Mouse (Mus musculus): ENCODE results near the gene Myh9.
A peak's percentile ranks its signal among the peaks of the same experiment; 100 is the strongest.

The Myh9 gene

DNA sequence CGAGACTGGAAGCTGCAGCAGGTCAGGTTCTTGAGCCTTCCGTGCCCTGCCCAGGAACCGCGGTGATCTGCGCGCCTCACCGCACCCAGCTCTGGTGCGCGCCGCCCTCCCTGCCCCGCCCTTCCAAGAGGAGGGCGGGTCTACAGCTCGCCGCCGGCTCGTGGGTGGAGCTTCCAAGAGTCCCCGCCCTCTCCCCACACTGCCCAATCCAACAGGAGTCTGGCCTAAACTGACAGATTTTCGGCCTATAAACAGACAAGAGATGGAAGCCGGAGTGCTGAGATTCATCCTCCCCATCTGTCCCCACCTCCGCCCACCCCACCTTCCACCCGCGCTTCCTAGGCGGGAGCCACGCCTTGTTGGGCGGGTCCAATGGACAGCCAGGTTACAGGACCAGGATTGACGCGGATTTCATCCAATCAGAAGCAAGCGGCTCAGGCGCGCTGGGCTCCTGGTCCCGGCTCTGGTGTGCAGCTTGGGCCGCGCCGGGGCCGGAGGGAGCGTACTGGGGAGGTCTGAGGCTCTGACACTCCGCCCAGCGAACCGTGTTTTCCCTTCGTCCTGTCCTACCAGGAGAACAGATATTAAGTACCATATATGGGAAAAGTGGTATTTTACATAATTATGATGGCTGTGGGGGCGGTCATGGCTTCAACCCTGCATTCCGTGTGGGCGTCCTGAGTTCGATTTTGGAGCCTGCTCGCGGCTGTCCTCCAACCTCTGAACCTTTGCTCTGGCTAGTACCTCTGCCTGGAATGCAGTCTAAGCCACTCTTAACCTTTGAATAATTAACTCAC, at the start of gene Myh9:
Gene Myh9, minus strand, starts transcription at position 129 of the 797 bp plus-strand sequence.
- peak; percentile 99 for DNase-seq (ENCODE audit: low spot score in 2 of 2)

- no peak for DNase-seq (ENCODE audit: low spot score in 2 of 2)
These were observed 49.8 kb upstream of the Myh9 start for GRCm38 (mm10) chr15:77891766-77892165.

DNA sequence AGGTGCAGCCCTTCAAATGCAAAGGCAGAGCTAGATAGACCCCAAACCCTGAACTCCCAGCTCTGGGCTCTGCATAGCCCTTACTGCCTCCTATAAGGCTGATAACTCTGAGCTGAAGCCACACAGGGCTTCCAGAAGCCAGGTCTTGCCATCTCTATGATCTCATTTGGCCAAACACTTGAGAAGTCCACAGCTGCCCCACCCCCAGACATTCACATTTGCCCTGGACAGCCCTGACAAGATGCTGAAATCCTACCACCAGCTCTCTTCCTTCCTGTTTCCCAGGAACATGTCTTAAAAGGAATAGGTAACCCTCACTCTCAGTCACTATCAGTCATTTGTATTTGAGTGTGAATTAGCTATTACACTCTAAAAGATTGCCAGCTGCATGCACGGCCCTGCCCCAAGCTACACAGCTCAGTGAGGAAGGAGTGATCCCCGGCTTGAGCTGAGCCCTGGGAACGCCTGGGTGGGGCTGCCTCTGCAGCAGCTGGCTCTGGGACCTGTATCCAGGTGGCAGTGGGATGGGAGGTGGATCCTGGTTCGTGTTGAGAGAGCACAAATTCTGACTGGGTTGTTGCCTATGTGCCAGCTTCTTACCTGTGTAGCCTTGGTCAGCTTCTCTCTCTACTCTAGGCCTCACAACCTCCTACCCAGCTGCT, 47.9 kb upstream of the Myh9 start:
- DNase-seq (ENCODE audit: low spot score in 2 of 2) = no peak

DNA sequence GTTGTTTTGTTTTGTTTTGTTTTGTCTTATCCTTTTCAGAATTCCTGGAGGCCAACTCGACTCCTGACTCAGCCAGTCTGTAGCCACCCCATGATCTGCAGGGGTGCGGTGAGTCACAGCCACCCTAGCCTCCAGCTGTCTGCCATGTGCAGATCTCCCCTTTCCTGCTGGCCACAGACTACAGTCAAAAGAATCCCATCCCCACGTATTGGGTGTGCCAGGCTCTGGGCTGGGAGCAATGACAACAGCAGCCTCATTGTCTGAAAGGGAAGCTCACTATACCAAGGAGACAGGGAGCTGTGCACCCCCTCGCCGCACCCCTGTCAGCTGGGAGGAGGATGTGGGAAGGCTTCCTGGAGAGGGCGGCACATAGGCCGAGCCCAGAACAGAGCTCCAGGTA, 46.3 kb upstream of the Myh9 start:
- no peak for DNase-seq (ENCODE audit: low spot score in 2 of 2)

DNA sequence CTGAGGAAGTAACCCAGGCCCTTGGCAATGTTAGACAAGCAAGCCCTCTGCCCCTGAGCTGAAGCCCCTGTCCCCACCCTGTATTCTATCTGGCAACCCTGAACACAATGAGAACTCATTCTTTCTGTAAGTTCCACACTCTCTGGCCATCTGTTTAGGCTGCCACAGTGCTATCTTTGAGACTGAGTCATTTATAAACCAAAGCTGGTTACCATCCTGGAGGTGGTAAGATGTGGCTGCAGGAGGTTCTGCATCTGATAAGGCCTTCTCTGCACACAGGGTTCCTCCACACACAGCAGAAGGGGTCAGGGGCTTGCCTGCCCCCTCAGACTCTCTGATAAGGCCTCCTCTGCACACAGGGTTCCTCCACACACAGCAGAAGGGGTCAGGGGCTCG, 45.1 kb upstream of the Myh9 start:
- DNase-seq (ENCODE audit: low spot score in 2 of 2) = no peak

GRCm38 (mm10) chr15:77886369-77887092, 44.6 kb upstream of the Myh9 start:
- DNase-seq (ENCODE audit: low spot score in 2 of 2) = no peak

GRCm38 (mm10) chr15:77885945-77886344, 44.0 kb upstream of the Myh9 start:
- no peak for DNase-seq (ENCODE audit: low spot score in 2 of 2)

DNA sequence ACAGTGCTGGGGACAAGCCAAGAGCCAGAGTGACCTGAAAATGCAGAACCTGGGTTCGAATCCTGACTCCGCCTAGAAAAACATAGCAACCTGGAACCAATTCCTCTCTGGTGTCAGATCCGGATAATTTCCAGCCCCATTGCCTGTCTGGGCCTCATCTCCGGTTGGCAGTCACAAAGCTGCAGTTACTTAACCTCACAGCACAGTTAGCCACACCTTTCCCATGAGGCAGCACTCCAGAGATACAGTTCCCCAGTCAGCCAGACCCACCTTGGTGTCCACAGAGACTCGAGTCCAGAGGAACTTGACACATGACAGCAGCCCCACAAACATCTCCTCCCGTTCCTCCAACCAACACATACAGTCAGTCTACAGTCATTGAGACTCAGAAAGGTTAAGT, 43.2 kb upstream of the Myh9 start:
- no peak for DNase-seq (ENCODE audit: low spot score in 2 of 2)

GRCm38 (mm10) chr15:77883697-77884010, 41.7 kb upstream of the Myh9 start:
- no peak for DNase-seq (ENCODE audit: low spot score in 2 of 2)

DNA sequence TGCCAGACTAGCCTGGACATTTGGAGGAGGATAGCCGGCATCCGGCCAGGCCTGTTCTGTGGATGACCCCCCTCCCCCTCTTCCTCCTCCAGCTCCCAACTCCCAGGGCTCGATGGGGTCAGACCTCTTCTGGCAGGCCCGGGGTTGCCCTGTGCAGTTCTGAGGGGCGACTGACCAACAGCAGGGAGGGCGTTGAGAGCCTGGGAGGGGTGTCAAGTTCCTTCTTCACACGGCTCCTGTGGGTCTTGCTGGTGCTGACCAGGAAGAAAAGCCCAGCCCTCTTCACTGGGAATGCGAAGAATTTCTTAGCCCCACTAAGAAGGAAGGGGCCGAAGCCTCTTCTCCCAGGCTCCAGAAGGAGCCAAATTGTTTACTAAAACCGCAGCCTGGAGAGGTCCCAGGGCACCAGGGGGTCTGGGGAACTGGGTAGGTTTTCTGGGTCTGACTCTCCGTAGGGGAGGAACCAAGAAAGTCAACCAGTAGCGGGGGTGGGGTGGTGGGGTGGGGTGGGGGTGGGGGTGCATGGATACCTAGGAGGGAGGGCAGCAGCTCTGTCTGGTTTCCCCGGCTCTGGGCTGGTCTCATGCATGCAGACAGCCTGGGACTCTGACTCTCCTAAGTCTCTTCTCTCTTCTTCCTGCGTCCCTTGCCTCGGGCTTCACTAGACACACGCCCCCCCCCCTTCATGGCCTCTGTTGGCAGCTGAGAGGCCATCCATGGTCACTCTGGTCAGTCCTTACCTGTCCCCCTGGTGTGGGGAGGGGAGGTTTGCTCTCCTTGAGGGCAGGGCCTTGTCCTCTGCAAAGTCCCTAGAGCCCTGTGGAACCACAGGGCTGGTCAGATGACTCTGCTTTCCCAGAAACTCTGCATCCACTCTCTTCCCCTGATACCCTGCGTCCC, 41.1 kb upstream of the Myh9 start:
- DNase-seq (ENCODE audit: low spot score in 2 of 2) = peak; percentile 54 to 73

- no peak for DNase-seq (ENCODE audit: low spot score in 2 of 2)
These were observed 40.3 kb upstream of the Myh9 start for GRCm38 (mm10) chr15:77882297-77882696.

GRCm38 (mm10) chr15:77881698-77882097, 39.7 kb upstream of the Myh9 start:
- DNase-seq (ENCODE audit: low spot score in 2 of 2) = no peak

DNA sequence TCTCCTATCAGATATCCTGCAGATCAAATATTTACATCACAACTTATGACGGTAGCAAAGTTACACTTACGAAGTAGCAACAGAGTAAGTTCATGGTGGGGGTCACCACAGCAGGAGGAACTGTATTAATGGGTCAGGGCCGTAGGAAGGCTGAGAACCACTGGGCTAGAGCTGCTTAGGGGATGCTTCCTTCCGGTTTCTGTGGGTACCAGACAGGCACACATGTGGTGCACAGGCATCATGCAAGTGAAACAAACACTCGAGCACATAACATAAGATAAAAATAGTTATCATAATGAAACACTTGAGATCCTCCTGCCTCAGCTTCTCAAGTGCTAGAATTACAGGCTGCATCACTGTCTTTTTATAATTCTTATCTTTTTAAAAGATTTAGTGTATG, 38.8 kb upstream of the Myh9 start:
- DNase-seq (ENCODE audit: low spot score in 2 of 2) = no peak

GRCm38 (mm10) chr15:77879756-77880155, 37.8 kb upstream of the Myh9 start:
- no peak for DNase-seq (ENCODE audit: low spot score in 2 of 2)

GRCm38 (mm10) chr15:77877209-77877608, 35.2 kb upstream of the Myh9 start:
- no peak for DNase-seq (ENCODE audit: low spot score in 2 of 2)

DNA sequence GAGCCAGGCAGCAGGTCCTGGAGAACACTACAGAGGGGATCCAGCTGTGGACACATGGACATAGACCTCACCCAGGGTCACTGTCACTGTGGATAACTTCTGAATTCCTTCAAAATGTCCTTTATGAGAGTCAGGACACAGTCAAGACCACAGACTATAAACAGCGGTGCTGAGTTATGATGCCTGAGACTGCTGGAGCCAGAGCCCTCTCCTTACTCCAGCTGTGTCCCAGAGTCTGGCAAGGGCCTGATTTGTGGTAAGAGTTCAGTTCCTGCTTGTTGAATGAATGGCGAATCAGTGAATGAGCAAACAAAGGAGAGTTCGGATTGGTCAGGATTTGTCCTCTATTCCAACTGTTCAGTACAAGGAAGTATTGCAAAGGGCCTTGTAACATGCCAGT, 34.7 kb upstream of the Myh9 start:
- DNase-seq (ENCODE audit: low spot score in 2 of 2) = no peak

DNA sequence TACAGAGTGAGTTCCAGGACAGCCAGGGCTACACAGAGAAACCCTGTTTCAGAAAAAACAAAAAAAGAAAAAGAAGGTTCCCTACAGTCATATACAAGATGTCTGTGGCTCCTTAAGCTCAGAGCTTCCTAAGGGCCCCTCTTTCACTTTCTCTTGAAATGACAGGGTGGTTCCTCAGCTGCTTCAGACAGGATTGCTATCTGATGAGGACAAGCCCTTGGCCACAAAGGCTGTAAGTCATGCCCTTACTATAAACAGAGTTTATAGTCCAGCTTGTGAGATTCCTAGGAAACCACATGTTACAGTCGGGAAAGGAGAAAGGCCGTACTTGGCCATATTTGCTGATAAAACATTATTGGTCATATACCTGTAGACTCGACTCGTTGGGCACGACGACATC, 34.0 kb upstream of the Myh9 start:
- DNase-seq (ENCODE audit: low spot score in 2 of 2) = no peak

DNA sequence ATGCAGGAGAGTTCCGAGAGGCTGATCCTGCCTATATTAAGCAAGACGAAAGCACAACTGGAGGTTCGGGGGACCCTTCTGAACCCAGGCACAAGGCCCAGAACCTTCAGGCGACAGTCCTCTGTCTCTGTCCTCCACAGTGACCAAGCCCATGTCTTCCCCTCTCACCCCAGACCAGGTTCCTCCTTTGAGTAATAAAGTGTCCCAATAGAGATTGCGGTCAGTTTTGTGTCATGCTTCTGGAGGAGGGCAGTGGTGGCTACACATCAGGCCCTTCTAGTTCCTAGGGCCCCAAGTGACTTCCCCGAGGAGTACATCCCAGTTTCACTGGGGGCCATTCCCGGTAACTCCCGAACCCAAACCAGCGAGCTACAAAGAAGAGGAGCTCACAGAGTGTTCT, 32.8 kb upstream of the Myh9 start:
- no peak for DNase-seq (ENCODE audit: low spot score in 2 of 2)

- no peak for DNase-seq (ENCODE audit: low spot score in 2 of 2)
These were observed 32.3 kb upstream of the Myh9 start for GRCm38 (mm10) chr15:77874310-77874709.

- no peak for DNase-seq (ENCODE audit: low spot score in 2 of 2)
These were observed 31.6 kb upstream of the Myh9 start for GRCm38 (mm10) chr15:77873564-77873963.

GRCm38 (mm10) chr15:77872996-77873395, 31.0 kb upstream of the Myh9 start:
- no peak for DNase-seq (ENCODE audit: low spot score in 2 of 2)

DNA sequence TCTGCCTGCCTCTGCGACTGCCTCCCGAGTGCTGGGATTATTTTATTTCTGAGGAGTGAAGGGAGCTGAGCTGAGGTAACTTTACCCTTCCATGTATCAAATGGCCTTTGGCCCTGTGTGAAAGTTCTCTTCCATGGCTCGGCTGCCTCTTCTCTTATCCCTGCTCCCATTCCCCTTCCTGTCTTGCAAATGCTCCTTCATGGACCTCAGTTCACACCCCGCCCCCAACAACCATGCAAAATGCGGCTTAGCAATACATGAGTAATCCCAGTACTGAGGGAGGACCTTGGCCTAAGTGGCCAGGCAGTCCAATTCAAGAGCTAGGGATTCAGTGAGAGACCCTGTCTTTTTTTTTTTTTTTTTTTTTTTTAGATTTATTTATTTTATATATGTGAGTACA, 26.4 kb upstream of the Myh9 start:
- DNase-seq (ENCODE audit: low spot score in 2 of 2) = no peak

Data from urinary bladder, postnatal 4 days (tissue).